Mouse (Mus musculus) CH12.LX (cell line): ENCODE results near the gene Sv2c. TPM values are rescaled to one million over a fixed set of nuclear protein-coding genes. Genes with fewer than 3 reads are reported as not detected.

ENCODE experiments used
- DNase-seq: peaks from one replicate; pipeline ENCODE4 v3.0.0-alpha.2; 2013; ENCODE audit errors: extremely low read depth
- H3K27ac ChIP-seq: 2 replicates; pipeline ENCODE4 v1.5.1; 2012; ENCODE audit warnings: low read depth, mild to moderate bottlenecking, control low read depth, moderate library complexity; ENCODE audit not compliant: insufficient read depth
- H3K27me3 ChIP-seq: replicated peaks from 2 replicates; pipeline ENCODE3; 2012; ENCODE audit warnings: inconsistent platforms
- H3K36me3 ChIP-seq, 2 experiments: replicated peaks in 1 of 2; 2 replicates each; pipeline versions ENCODE3 to v1.6.1; 2012; ENCODE audit warnings: inconsistent platforms in 1 of 2, low read length in 1 of 2, mild to moderate bottlenecking in 1 of 2, mixed read lengths in 1 of 2, moderate library complexity in 1 of 2; ENCODE audit not compliant: control insufficient read depth in 1 of 2, insufficient read depth in 1 of 2
- H3K4me1 ChIP-seq, 2 experiments: 2 replicates each; pipeline ENCODE4 v1.6.1; 2012; ENCODE audit warnings: inconsistent platforms in 1 of 2, moderate library complexity in 1 of 2; ENCODE audit not compliant: insufficient read depth in 2 of 2, control insufficient read depth in 1 of 2
- H3K4me2 ChIP-seq: 2 replicates; pipeline ENCODE4 v1.6.1; 2012; ENCODE audit warnings: low read depth, mild to moderate bottlenecking, control low read depth; ENCODE audit not compliant: poor library complexity, insufficient read depth, severe bottlenecking
- H3K4me3 ChIP-seq, 3 experiments: fragments of 150-350 bp in 1 of 3; sonication (generic) in 1 of 3; replicated peaks in 1 of 3; 2 replicates each; pipeline versions ENCODE3 to v1.5.1; 2011 to 2012; ENCODE audit warnings: low read depth in 2 of 3, low read length in 2 of 3, mild to moderate bottlenecking in 2 of 3, moderate library complexity in 2 of 3, control low read depth in 1 of 3, improper control_type of control experiment in 1 of 3, inconsistent platforms in 1 of 3, mixed read lengths in 1 of 3; ENCODE audit not compliant: poor library complexity in 1 of 3
- H3K79me2 ChIP-seq: replicated peaks from 2 replicates; pipeline ENCODE4 v1.6.1; 2012; ENCODE audit warnings: mild to moderate bottlenecking, moderate library complexity; ENCODE audit not compliant: control insufficient read depth, poor library complexity, insufficient read depth, severe bottlenecking; ENCODE audit errors: extremely low read depth
- H3K9ac ChIP-seq: 2 replicates; pipeline ENCODE4 v1.6.1; 2012; ENCODE audit warnings: low read depth, mild to moderate bottlenecking, control low read depth, moderate library complexity; ENCODE audit not compliant: insufficient read depth
- H3K9me3 ChIP-seq: replicated peaks from 2 replicates; pipeline ENCODE3; 2012; ENCODE audit warnings: low read length, inconsistent platforms, mixed read lengths
- BHLHE40 ChIP-seq: IDR thresholded peaks from 2 replicates; pipeline ENCODE4 v1.6.1; 2011; ENCODE audit warnings: mild to moderate bottlenecking, low read depth, low read length, improper control_type of control experiment
- CHD1 ChIP-seq: IDR thresholded peaks from 2 replicates; pipeline ENCODE4 v1.6.1; 2012; ENCODE audit warnings: low read depth, low read length, improper control_type of control experiment, inconsistent platforms
- CHD2 ChIP-seq: IDR thresholded peaks from 2 replicates; pipeline ENCODE4 v1.6.1; 2011; ENCODE audit warnings: low read length, improper control_type of control experiment
- CTCF ChIP-seq, 2 experiments: IDR thresholded peaks in 1 of 2; conservative IDR thresholded peaks in 1 of 2; 2 replicates each; pipeline ENCODE4 v1.5.1; 2011 to 2012; ENCODE audit warnings: low read depth in 2 of 2, low read length in 2 of 2, improper control_type of control experiment in 1 of 2, inconsistent platforms in 1 of 2, mild to moderate bottlenecking in 1 of 2, moderate library complexity in 1 of 2
- ETS1 ChIP-seq: conservative IDR thresholded peaks from 2 replicates; pipeline ENCODE4 v1.6.1; 2012; ENCODE audit warnings: low read depth, mild to moderate bottlenecking, inconsistent platforms, low read length, improper control_type of control experiment, moderate library complexity
- IRF4 ChIP-seq: IDR thresholded peaks from 2 replicates; pipeline ENCODE4 v1.6.1; 2014; ENCODE audit warnings: low read depth, mild to moderate bottlenecking, inconsistent platforms, low read length, improper control_type of control experiment
- MAFK ChIP-seq: IDR thresholded peaks from 2 replicates; pipeline ENCODE4 v1.6.1; 2011; ENCODE audit warnings: low read length, improper control_type of control experiment; ENCODE audit not compliant: insufficient replicate concordance
- MAX ChIP-seq: IDR thresholded peaks from 2 replicates; pipeline ENCODE4 v1.6.1; 2011; ENCODE audit warnings: low read length, improper control_type of control experiment
- MEF2A ChIP-seq: IDR thresholded peaks from 2 replicates; pipeline ENCODE4 v1.6.1; 2014; ENCODE audit warnings: low read depth, mild to moderate bottlenecking, inconsistent platforms, low read length, improper control_type of control experiment, borderline replicate concordance
- MXI1 ChIP-seq: IDR thresholded peaks from 2 replicates; pipeline ENCODE4 v1.6.1; 2011; ENCODE audit warnings: mild to moderate bottlenecking, low read depth, low read length, improper control_type of control experiment
- NRF1 ChIP-seq: IDR thresholded peaks from 2 replicates; pipeline ENCODE4 v1.6.1; 2014; ENCODE audit warnings: low read depth, mild to moderate bottlenecking, inconsistent platforms, low read length, improper control_type of control experiment, moderate library complexity
- PAX5 ChIP-seq: IDR thresholded peaks from 2 replicates; pipeline ENCODE4 v1.6.1; 2012; ENCODE audit warnings: low read length, inconsistent platforms, mixed read lengths
- RCOR1 ChIP-seq: conservative IDR thresholded peaks from 2 replicates; pipeline ENCODE4 v1.6.1; 2012; ENCODE audit warnings: low read depth, mild to moderate bottlenecking, inconsistent platforms, low read length, improper control_type of control experiment
- SIN3A ChIP-seq: IDR thresholded peaks from 2 replicates; pipeline ENCODE4 v1.6.1; 2012; ENCODE audit warnings: low read length, improper control_type of control experiment, inconsistent platforms
- TBP ChIP-seq: conservative IDR thresholded peaks from 2 replicates; pipeline ENCODE4 v1.6.1; 2011; ENCODE audit warnings: low read depth, low read length, improper control_type of control experiment
- TCF12 ChIP-seq: IDR thresholded peaks from 2 replicates; pipeline ENCODE4 v1.6.1; 2014; ENCODE audit warnings: low read depth, mild to moderate bottlenecking, inconsistent platforms, low read length, improper control_type of control experiment
- USF2 ChIP-seq: conservative IDR thresholded peaks from 2 replicates; pipeline ENCODE4 v1.6.1; 2011; ENCODE audit warnings: low read depth, low read length, improper control_type of control experiment
- ZC3H11A ChIP-seq: IDR thresholded peaks from 2 replicates; pipeline ENCODE4 v1.6.1; 2012; ENCODE audit warnings: low read depth, mild to moderate bottlenecking, inconsistent platforms, low read length, improper control_type of control experiment
- ZKSCAN1 ChIP-seq: IDR thresholded peaks from 2 replicates; pipeline ENCODE4 v1.6.1; 2012; ENCODE audit warnings: low read depth, inconsistent platforms, low read length, improper control_type of control experiment, borderline replicate concordance
- ZNF384 ChIP-seq: IDR thresholded peaks from 2 replicates; pipeline ENCODE4 v1.6.1; 2012; ENCODE audit warnings: low read depth, low read length, improper control_type of control experiment, inconsistent platforms
- dilution Hi-C: fragments of 300-500 bp; cut with MboI; formaldehyde crosslinking; loops from 2 replicates; pipeline ENCODE4 v1.14.3; 2020; ENCODE audit warnings: low sequenced_read_pairs; ENCODE audit not compliant: extremely low pct_unique_long_range_greater_than_20kb, extremely low pct_ligation_motif_present
- in situ Hi-C: fragments of 300-500 bp; cut with MboI; formaldehyde crosslinking; loops from 3 replicates; pipeline ENCODE4 v1.14.3; 2019; ENCODE audit warnings: low sequenced_read_pairs, low pct_ligation_motif_present, low pct_unique_long_range_greater_than_20kb, mixed read lengths
- polyA plus RNA-seq: library from polyadenylated mRNA; unstranded; fragments of >175 nt; gene quantifications from 2 replicates; pipeline ENCODE4 v1.2.1, GENCODE M21; 2012; ENCODE audit warnings: low read depth; ENCODE audit not compliant: insufficient read length
- total RNA-seq, 2 experiments: library from RNA; depleted of rRNA; stranded (reverse); fragments of 300-350 nt in 1 of 2; fragments of >200 nt in 1 of 2; gene quantifications; 2 replicates each; pipeline ENCODE4 v1.2.3; 2012 to 2014

Sv2c gene
- total and polyA plus RNA-seq, 3 experiments = 0.04 to 0.13 TPM; not detected in 1

DNA sequence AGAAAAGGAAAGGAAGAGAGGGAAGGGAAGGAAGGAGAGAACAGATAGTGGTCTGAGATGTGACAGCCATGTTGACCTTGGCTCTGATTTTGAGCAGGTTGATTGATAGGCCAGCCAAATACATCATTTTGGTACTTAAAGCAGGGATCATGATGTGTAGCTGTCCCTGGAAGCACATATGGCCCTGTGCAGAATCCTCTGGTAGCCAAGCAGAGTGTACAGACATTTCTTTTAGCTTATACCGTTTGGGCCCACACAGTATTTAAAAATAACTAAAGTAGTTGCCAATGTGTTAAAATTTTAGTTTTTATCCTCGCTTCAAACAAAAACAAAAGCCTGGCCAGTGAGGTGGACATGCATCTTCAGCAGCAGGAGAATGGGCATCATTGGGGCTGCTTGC is 223.1 kb downstream of the Sv2c start:
- dilution Hi-C loops (no loop called here), in situ Hi-C loops (no loop called here)
- no peak overlapping the region for H3K9ac ChIP-seq
- H3K4me2 ChIP-seq = no peak overlapping the region
- H3K27ac ChIP-seq = no peak overlapping the region
- DNase-seq = no peak
- no peak overlapping the region for H3K4me3 ChIP-seq
- peaks cover 3% of the 10 kb centered on the region for H3K9me3 ChIP-seq
- H3K79me2 ChIP-seq = no peaks in the 10 kb centered on the region
- no peaks in the 10 kb centered on the region for H3K4me1 ChIP-seq
- TF ChIP-seq PAX5 = no peak
- TF ChIP-seq ZNF384 = no peak
- TF ChIP-seq MXI1 = no peak
- TF ChIP-seq MAX = no peak
- no peak for TF ChIP-seq CHD1
- TF ChIP-seq ZKSCAN1 = no peak
- no peak for TF ChIP-seq ETS1
- no peak for TF ChIP-seq CTCF (conservative IDR thresholded peaks at IDR 0.05 in 1 of 2, IDR thresholded peaks at IDR 0.05 in 1 of 2; ENCODE audit: low read depth in 2 of 2, low read length in 2 of 2)
- no peak for TF ChIP-seq TCF12
- TF ChIP-seq CHD2 = no peak
- no peak for TF ChIP-seq SIN3A
- no peak for TF ChIP-seq NRF1
- TF ChIP-seq ZC3H11A = no peak
- TF ChIP-seq IRF4 = no peak
- TF ChIP-seq MAFK = no peak
- no peak for TF ChIP-seq TBP
- no peak for TF ChIP-seq USF2
- no peak for TF ChIP-seq BHLHE40
- no peak for TF ChIP-seq RCOR1
- no peak for TF ChIP-seq MEF2A
- H3K27me3 ChIP-seq = no peaks in the 10 kb centered on the region
- H3K36me3 ChIP-seq = no peaks in the 10 kb centered on the region

Other genes with a start within 250 kb of the Sv2c start
- gene Iqgap2, start 240.7 kb downstream of the Sv2c start, total RNA-seq (2012; rRNA removed) = 0.08 TPM in 2 replicates
- 0.11 and 0.14 TPM in 2 replicates for gene Iqgap2, start 240.7 kb downstream of the Sv2c start, total RNA-seq (2014; rRNA removed)
- 0.07 and 0.14 TPM in 2 replicates for gene Iqgap2, start 240.7 kb downstream of the Sv2c start, polyA plus RNA-seq
- 2.5 and 2.9 TPM in 2 replicates for gene Gm20075, start 51.2 kb downstream of the Sv2c start, total RNA-seq (2012; rRNA removed)
- 13.2 and 14.1 TPM in 2 replicates for gene Gm20075, start 51.2 kb downstream of the Sv2c start, total RNA-seq (2014; rRNA removed)
- gene Gm20075, start 51.2 kb downstream of the Sv2c start, polyA plus RNA-seq = 6.5 and 7.6 TPM in 2 replicates
- gene Gm17190, start 50.5 kb downstream of the Sv2c start, total RNA-seq (2012; rRNA removed) = not detected in 2 replicates
- gene Gm17190, start 50.5 kb downstream of the Sv2c start, total RNA-seq (2014; rRNA removed) = not detected in 2 replicates
- gene Gm17190, start 50.5 kb downstream of the Sv2c start, polyA plus RNA-seq = 0.74 and 2.0 TPM in 2 replicates